Mouse (Mus musculus): ENCODE measurements around the gene Tmem108. TPM values are rescaled to one million over a fixed set of nuclear protein-coding genes. Genes with fewer than 3 reads are reported as not detected.
A peak's percentile ranks its signal among the peaks of the same experiment; 100 is the strongest.

Tmem108 gene
- total RNA-seq, 2 experiments from 2014 or later = 0.61 to 0.77 TPM

GRCm38 (mm10) chr9:103628861-103629469 is 132.7 kb downstream of the Tmem108 start:
- no peak for DNase-seq

GRCm38 (mm10) chr9:103627404-103627900 is 134.2 kb downstream of the Tmem108 start:
- no peak for DNase-seq

GRCm38 (mm10) chr9:103626156-103626555 is 135.5 kb downstream of the Tmem108 start:
- no peak for DNase-seq

- peak; percentile 42 for DNase-seq
Measured at GRCm38 (mm10) chr9:103624649-103625048, 137.0 kb downstream of the Tmem108 start.

GRCm38 (mm10) chr9:103623560-103624316 is 137.9 kb downstream of the Tmem108 start:
- DNase-seq = no peak

- DNase-seq = no peak
Measured at GRCm38 (mm10) chr9:103622988-103623387, 138.6 kb downstream of the Tmem108 start.

- no peak for DNase-seq
Measured at GRCm38 (mm10) chr9:103621870-103622269, 139.8 kb downstream of the Tmem108 start.

- DNase-seq = no peak
Measured at GRCm38 (mm10) chr9:103620517-103621212, 141.0 kb downstream of the Tmem108 start.

- no peak for DNase-seq
Measured at GRCm38 (mm10) chr9:103614260-103614659, 147.4 kb downstream of the Tmem108 start.

- no peak for DNase-seq
Measured at GRCm38 (mm10) chr9:103608161-103609058, 153.2 kb downstream of the Tmem108 start.

- no peak for DNase-seq
Measured at GRCm38 (mm10) chr9:103606056-103606455, 155.6 kb downstream of the Tmem108 start.

- DNase-seq = no peak
Measured at GRCm38 (mm10) chr9:103603792-103604191, 157.8 kb downstream of the Tmem108 start.

GRCm38 (mm10) chr9:103601878-103602277 is 159.8 kb downstream of the Tmem108 start:
- no peak for DNase-seq

GRCm38 (mm10) chr9:103600834-103601233 is 160.8 kb downstream of the Tmem108 start:
- DNase-seq = no peak

GRCm38 (mm10) chr9:103599908-103600307 is 161.7 kb downstream of the Tmem108 start:
- DNase-seq = no peak

- no peak for DNase-seq
Measured at GRCm38 (mm10) chr9:103597861-103598260, 163.8 kb downstream of the Tmem108 start.

GRCm38 (mm10) chr9:103595190-103595837 is 166.3 kb downstream of the Tmem108 start:
- no peak for DNase-seq

- no peak for DNase-seq
Measured at GRCm38 (mm10) chr9:103594423-103595189, 167.0 kb downstream of the Tmem108 start.

- no peak for DNase-seq
Measured at GRCm38 (mm10) chr9:103593079-103593478, 168.6 kb downstream of the Tmem108 start.

- no peak for DNase-seq
Measured at GRCm38 (mm10) chr9:103591962-103592361, 169.7 kb downstream of the Tmem108 start.

GRCm38 (mm10) chr9:103590801-103591200 is 170.8 kb downstream of the Tmem108 start:
- DNase-seq = no peak
